Mouse (Mus musculus) limb, embryonic 10.5 days (tissue): ENCODE measurements around the gene Sox6. TPM values are rescaled to one million over a fixed set of nuclear protein-coding genes. Genes with fewer than 3 reads are reported as not detected.
"Not testable (repeated sequence)": the region's sequence is repeated elsewhere in the genome, so short reads cannot be mapped to it uniquely, and the experiment has no call there.

ENCODE experiments used
- DNase-seq: peaks from one replicate; pipeline ENCODE4 v3.0.0-alpha.2; 2017; ENCODE audit warnings: low spot score
- H3K27ac ChIP-seq: fragments of 300-500 bp; sonication (generic); 2 replicates; pipeline ENCODE4 v1.5.1; 2016; ENCODE audit warnings: mild to moderate bottlenecking
- H3K27me3 ChIP-seq: fragments of 300-500 bp; sonication (generic); 2 replicates; pipeline ENCODE4 v1.6.1; 2016; ENCODE audit warnings: low read depth, mild to moderate bottlenecking; ENCODE audit not compliant: poor library complexity, severe bottlenecking
- H3K36me3 ChIP-seq: fragments of 300-500 bp; sonication (generic); 2 replicates; pipeline ENCODE4 v1.6.1; 2016; ENCODE audit warnings: mild to moderate bottlenecking, moderate library complexity
- H3K4me1 ChIP-seq: fragments of 300-500 bp; sonication (generic); 2 replicates; pipeline ENCODE4 v1.6.1; 2016
- H3K4me3 ChIP-seq: fragments of 300-500 bp; sonication (generic); 2 replicates; pipeline ENCODE4 v1.5.1; 2016; ENCODE audit warnings: mild to moderate bottlenecking, moderate library complexity
- H3K9me3 ChIP-seq: fragments of 300-500 bp; sonication (generic); replicated peaks from 2 replicates; pipeline ENCODE4 v1.6.1; 2016; ENCODE audit warnings: mild to moderate bottlenecking
- WGBS: fragments of 180-500 bp; shearing (Covaris S2); methylation state at CpG from one replicate; pipeline ENCODE4 v1.1.7; 2016; 5-methylcytosine and 5-hydroxymethylcytosine counted together
- polyA plus RNA-seq: library from polyadenylated mRNA; unstranded; fragments of >200 nt; fragmentation: Nextera tagmentation; extraction: Ambion mirVana; gene quantifications from 2 replicates; pipeline ENCODE4 v1.2.1, GENCODE M21; 2016

Gene Sox6
- 16.5 and 23.7 TPM in 2 replicates for polyA plus RNA-seq

- Histone ChIP-seq H3K27ac (peak within 1 kb of the TSS; percentile 75), H3K9me3 (no peaks in the 10 kb centered on the region), H3K27me3 (peaks cover 82% of the 10 kb centered on the region), H3K4me1 (peaks cover 55% of the 10 kb centered on the region), H3K36me3 (no peaks in the 10 kb centered on the region), H3K4me3 (peak within 1 kb of the TSS; percentile 62)
- DNase-seq = peak; percentile 58
- WGBS = under 1% methylated on average over 11 of the region's 11 CpGs
Measured at GRCm38 (mm10) chr7:116038511-116038910, at the start of gene Sox6. TSS of gene Sox6 (minus strand) at chr7:116038796.

- WGBS = 94% methylated on average over 11 of the region's 11 CpGs
- not testable (repeated sequence) for H3K4me1 ChIP-seq, H3K4me3 ChIP-seq, DNase-seq, H3K27ac ChIP-seq, H3K9me3 ChIP-seq, H3K27me3 ChIP-seq, H3K36me3 ChIP-seq
Measured at GRCm38 (mm10) chr7:116084366-116084765, 45.8 kb upstream of the Sox6 start, which contains the start of gene Gm4353. TSS of gene Gm4353 (minus strand) at chr7:116084635.

- no peaks in the 10 kb centered on the region for H3K36me3 ChIP-seq
Measured at GRCm38 (mm10) chr7:116060739-116061138, 22.1 kb upstream of the Sox6 start.

GRCm38 (mm10) chr7:116040470-116041019 is 1.9 kb upstream of the Sox6 start:
- H3K4me3 ChIP-seq = peak overlapping the region; percentile 62
- WGBS = 19% methylated on average over 15 of the region's 15 CpGs
- no peak overlapping the region for H3K27ac ChIP-seq
- no peaks in the 10 kb centered on the region for H3K9me3 ChIP-seq
- no peaks in the 10 kb centered on the region for H3K36me3 ChIP-seq
- no peak for DNase-seq
- H3K4me1 ChIP-seq = peaks cover 39% of the 10 kb centered on the region
- peaks cover 62% of the 10 kb centered on the region for H3K27me3 ChIP-seq

More at GRCm38 (mm10) chr7:116060739-116061138, 22.1 kb upstream of the Sox6 start:
- Histone ChIP-seq H3K4me1 (no peaks in the 10 kb centered on the region), H3K27me3 (no peaks in the 10 kb centered on the region), H3K4me3 (no peak overlapping the region), H3K27ac (no peak overlapping the region), H3K9me3 (no peaks in the 10 kb centered on the region)
- no peak for DNase-seq
- WGBS = 59% methylated on average over 1 of the region's 1 CpGs

- Histone ChIP-seq H3K27me3 (peaks cover 69% of the 10 kb centered on the region), H3K27ac (peak overlapping the region; percentile 75)
- WGBS = under 1% methylated on average over 48 of the region's 48 CpGs
Measured at GRCm38 (mm10) chr7:116039538-116040466, 1.2 kb upstream of the Sox6 start.

GRCm38 (mm10) chr7:116039196-116039537 is 571 bp upstream of the Sox6 start, which contains the start of gene 1110004F10Rik:
TSS of gene 1110004F10Rik (plus strand) at chr7:116039397.
- under 1% methylated on average over 11 of the region's 11 CpGs for WGBS
- peak; percentile 61 for DNase-seq
- peaks cover 76% of the 10 kb centered on the region for H3K27me3 ChIP-seq
- peak within 1 kb of the TSS; percentile 62 for H3K4me3 ChIP-seq
- H3K36me3 ChIP-seq = no peaks in the 10 kb centered on the region
- peak within 1 kb of the TSS; percentile 75 for H3K27ac ChIP-seq
- H3K9me3 ChIP-seq = no peaks in the 10 kb centered on the region
- H3K4me1 ChIP-seq = peaks cover 48% of the 10 kb centered on the region

More at GRCm38 (mm10) chr7:116039538-116040466, 1.2 kb upstream of the Sox6 start:
- Histone ChIP-seq H3K36me3 (no peaks in the 10 kb centered on the region), H3K9me3 (no peaks in the 10 kb centered on the region), H3K4me3 (peak overlapping the region; percentile 62), H3K4me1 (peaks cover 42% of the 10 kb centered on the region)
- peak; percentile 88 for DNase-seq

GRCm38 (mm10) chr7:116038024-116038423 is 572 bp downstream of the Sox6 start:
- H3K27ac ChIP-seq = peak overlapping the region; percentile 31; the same call in 1 of the 2 replicates
- no peaks in the 10 kb centered on the region for H3K36me3 ChIP-seq
- peak; percentile 35 for DNase-seq
- H3K27me3 ChIP-seq = peaks cover 83% of the 10 kb centered on the region
- 1% methylated on average over 13 of the region's 13 CpGs for WGBS
- H3K4me3 ChIP-seq = peak overlapping the region; percentile 62
- no peaks in the 10 kb centered on the region for H3K9me3 ChIP-seq
- peaks cover 59% of the 10 kb centered on the region for H3K4me1 ChIP-seq

GRCm38 (mm10) chr7:116036591-116037555 is 1.7 kb downstream of the Sox6 start:
- Histone ChIP-seq H3K9me3 (no peaks in the 10 kb centered on the region), H3K4me3 (peak overlapping the region; percentile 62; the same call in 1 of the 2 replicates), H3K4me1 (peaks cover 64% of the 10 kb centered on the region), H3K27ac (peak overlapping the region; percentile 56; the same call in 1 of the 2 replicates), H3K27me3 (peaks cover 80% of the 10 kb centered on the region), H3K36me3 (no peaks in the 10 kb centered on the region)
- 13% methylated on average over 18 of the region's 18 CpGs for whole genome bisulfite sequencing
- peak; percentile 54 for DNase-seq

GRCm38 (mm10) chr7:116035504-116035903 is 3.1 kb downstream of the Sox6 start:
- peaks cover 75% of the 10 kb centered on the region for H3K4me1 ChIP-seq
- no peak overlapping the region; the same call in 1 of the 2 replicates for H3K4me3 ChIP-seq
- H3K9me3 ChIP-seq = no peaks in the 10 kb centered on the region
- peaks cover 70% of the 10 kb centered on the region for H3K27me3 ChIP-seq
- H3K36me3 ChIP-seq = no peaks in the 10 kb centered on the region
- no peak for DNase-seq
- WGBS = 36% methylated on average over 4 of the region's 4 CpGs
- H3K27ac ChIP-seq = no peak overlapping the region

GRCm38 (mm10) chr7:116034282-116034758 is 4.3 kb downstream of the Sox6 start:
- Histone ChIP-seq H3K36me3 (no peaks in the 10 kb centered on the region), H3K4me1 (peaks cover 73% of the 10 kb centered on the region), H3K27me3 (peaks cover 75% of the 10 kb centered on the region)

GRCm38 (mm10) chr7:116033371-116034241 is 5.0 kb downstream of the Sox6 start:
- no peaks in the 10 kb centered on the region for H3K36me3 ChIP-seq
- H3K4me3 ChIP-seq = peak overlapping the region; percentile 75
- DNase-seq = peak; percentile 81
- WGBS = under 1% methylated on average over 54 of the region's 54 CpGs
- H3K27ac ChIP-seq = peak overlapping the region; percentile 96
- H3K4me1 ChIP-seq = peaks cover 65% of the 10 kb centered on the region
- no peaks in the 10 kb centered on the region for H3K9me3 ChIP-seq
- peaks cover 72% of the 10 kb centered on the region for H3K27me3 ChIP-seq

More at GRCm38 (mm10) chr7:116034282-116034758, 4.3 kb downstream of the Sox6 start:
- Histone ChIP-seq H3K9me3 (no peaks in the 10 kb centered on the region), H3K4me3 (peak overlapping the region; percentile 75), H3K27ac (peak overlapping the region; percentile 96)
- under 1% methylated on average over 25 of the region's 25 CpGs for WGBS
- DNase-seq = peak; percentile 82
